Mouse (Mus musculus) hindbrain, embryonic 11.5 days (tissue): Measurements from ENCODE around the gene Cmss1. TPM values are rescaled to one million over a fixed set of nuclear protein-coding genes. Genes with fewer than 3 reads are reported as not detected.

Source experiments
- ATAC-seq: fragments of 200-750 bp; cut with Nextera tagmentation; 2 replicates; pipeline ENCODE4 v1.8.0; 2017; ENCODE audit warnings: mild to moderate bottlenecking, moderate TSS enrichment, moderate library complexity; ENCODE audit not compliant: low FRiP score
- DNase-seq: peaks from one replicate; pipeline ENCODE4 v3.0.0-alpha.2; 2015; ENCODE audit warnings: low spot score
- H3K27ac ChIP-seq: fragments of 300-500 bp; sonication (generic); 2 replicates; pipeline ENCODE4 v1.5.1; 2014; ENCODE audit warnings: mild to moderate bottlenecking, low read depth, low read length
- H3K27me3 ChIP-seq: fragments of 300-500 bp; sonication (generic); 2 replicates; pipeline ENCODE4 v1.6.1; 2014; ENCODE audit warnings: mild to moderate bottlenecking, low read length, moderate library complexity, mixed read lengths; ENCODE audit not compliant: control insufficient read depth, insufficient read depth
- H3K36me3 ChIP-seq: fragments of 300-500 bp; sonication (generic); 2 replicates; pipeline ENCODE4 v1.6.1; 2014; ENCODE audit warnings: mild to moderate bottlenecking, low read length, moderate library complexity, mixed read lengths; ENCODE audit not compliant: control insufficient read depth, insufficient read depth
- H3K4me1 ChIP-seq: fragments of 300-500 bp; sonication (generic); replicated peaks from 2 replicates; pipeline ENCODE4 v1.6.1; 2014; ENCODE audit warnings: low read length, mixed read lengths; ENCODE audit not compliant: control insufficient read depth, insufficient read depth
- H3K4me2 ChIP-seq: fragments of 300-500 bp; sonication (generic); replicated peaks from 2 replicates; pipeline ENCODE4 v1.6.1; 2014; ENCODE audit warnings: mild to moderate bottlenecking, low read depth, low read length
- H3K4me3 ChIP-seq: fragments of 300-500 bp; sonication (generic); 2 replicates; pipeline ENCODE4 v1.5.1; 2014; ENCODE audit warnings: low read depth, low read length
- H3K9ac ChIP-seq: fragments of 300-500 bp; sonication (generic); 2 replicates; pipeline ENCODE4 v1.6.1; 2014; ENCODE audit warnings: low read depth, low read length
- H3K9me3 ChIP-seq: fragments of 300-500 bp; sonication (generic); 2 replicates; pipeline ENCODE4 v1.6.1; 2016; ENCODE audit warnings: low read length; ENCODE audit not compliant: control insufficient read depth
- WGBS: fragments of 180-500 bp; shearing (Covaris S2); extraction: QIAGEN DNeasy Blood & Tissue Kit; methylation state at CpG from one replicate; pipeline ENCODE4 v1.1.7; 2014; 5-methylcytosine and 5-hydroxymethylcytosine counted together
- polyA plus RNA-seq: library from polyadenylated mRNA; unstranded; fragments of >200 nt; fragmentation: Nextera tagmentation; extraction: Ambion mirVana; gene quantifications from 2 replicates; pipeline ENCODE4 v1.2.1, GENCODE M21; 2014

Gene Cmss1
- polyA plus RNA-seq, 1 experiment from 2014 or later = 51.1 TPM

DNA sequence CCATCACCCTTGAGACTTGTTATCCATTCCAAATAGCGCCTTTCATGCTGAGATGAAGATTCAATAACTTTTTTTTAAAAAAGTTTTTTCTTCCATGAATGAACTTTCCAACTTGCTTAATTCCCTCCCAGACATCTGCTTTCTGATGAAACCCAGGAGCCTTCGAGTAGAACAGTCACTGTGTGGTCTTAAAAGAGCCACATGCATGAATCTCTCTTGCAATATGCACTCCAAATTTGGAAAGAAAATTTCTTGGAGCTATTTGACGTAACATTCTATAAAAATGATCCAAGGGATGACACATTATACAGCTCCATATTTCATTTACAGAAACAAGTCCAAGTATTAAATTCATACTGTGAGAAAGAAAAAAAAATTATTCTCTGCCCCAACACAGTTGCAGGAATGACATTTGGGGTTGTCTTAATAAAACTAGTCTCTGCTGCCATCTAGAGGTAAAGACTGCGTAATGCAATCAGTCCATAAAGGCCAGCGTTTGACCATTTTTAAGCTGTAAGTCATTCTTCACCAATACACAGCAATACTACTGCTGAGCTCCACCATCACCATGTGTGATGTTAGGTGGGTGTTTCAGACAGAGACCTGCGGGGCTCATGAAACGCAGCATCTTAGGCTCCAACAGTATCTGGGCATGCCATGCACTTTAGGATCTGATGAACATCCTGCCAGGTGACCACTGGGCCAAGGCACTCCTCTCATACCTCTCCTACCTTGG lies 13.1 kb downstream of the Cmss1 start:
- Histone ChIP-seq H3K27ac (no peak overlapping the region), H3K27me3 (no peaks in the 10 kb centered on the region), H3K4me1 (no peaks in the 10 kb centered on the region), H3K9me3 (no peaks in the 10 kb centered on the region), H3K9ac (no peak overlapping the region), H3K4me2 (no peak overlapping the region), H3K4me3 (no peak overlapping the region), H3K36me3 (no peaks in the 10 kb centered on the region)
- peak; percentile 51; the same call in 1 of the 2 replicates for ATAC-seq
- 45% methylated on average over 7 of the region's 7 CpGs for WGBS
- DNase-seq = peak; percentile 73

DNA sequence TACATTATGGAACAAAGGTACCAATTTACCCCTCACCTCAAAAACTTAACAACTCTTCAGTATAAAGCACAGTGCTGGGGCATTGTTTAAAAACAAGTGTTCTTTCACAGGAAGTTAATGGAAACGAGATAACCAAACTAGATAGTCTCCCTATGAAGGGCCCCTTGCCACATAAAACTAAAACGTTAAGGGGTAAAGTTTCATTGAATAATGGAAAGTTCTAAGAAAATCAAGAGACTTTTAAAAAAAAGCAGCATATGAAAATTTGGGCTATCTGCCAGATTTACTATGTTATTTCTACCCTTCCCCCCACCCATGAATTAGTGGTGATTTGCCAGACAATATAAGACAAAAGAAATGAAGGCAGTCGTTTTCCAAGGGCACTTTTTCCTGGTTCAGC lies 21.5 kb downstream of the Cmss1 start:
- Histone ChIP-seq H3K4me1 (no peaks in the 10 kb centered on the region), H3K9me3 (no peaks in the 10 kb centered on the region), H3K4me2 (no peak overlapping the region), H3K27me3 (no peaks in the 10 kb centered on the region), H3K27ac (no peak overlapping the region), H3K9ac (no peak overlapping the region), H3K4me3 (no peak overlapping the region), H3K36me3 (no peaks in the 10 kb centered on the region)
- ATAC-seq (no peak), DNase-seq (no peak)
- WGBS = 75% methylated on average over 3 of the region's 3 CpGs

DNA sequence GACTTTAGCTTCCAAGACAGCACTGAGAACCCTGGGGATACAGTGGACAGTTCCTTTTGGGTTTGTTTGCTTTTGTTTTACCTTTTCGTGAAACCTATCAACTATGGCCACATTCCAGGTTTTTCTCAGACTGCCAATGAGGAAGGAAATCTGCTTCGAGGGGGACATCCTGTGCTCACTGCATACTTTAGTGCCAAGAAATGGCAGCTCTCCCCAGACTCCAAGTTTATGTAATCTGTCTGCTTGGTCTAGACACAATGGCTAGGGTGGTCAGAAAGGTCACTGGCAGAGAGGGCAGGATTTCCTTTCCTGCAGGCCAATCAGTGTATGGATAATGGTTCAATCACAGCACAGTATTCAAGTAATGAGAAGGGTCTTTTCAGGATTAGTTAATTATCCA lies 24.7 kb downstream of the Cmss1 start:
- Histone ChIP-seq H3K4me2 (no peak overlapping the region), H3K27ac (no peak overlapping the region), H3K9me3 (no peaks in the 10 kb centered on the region), H3K4me1 (no peaks in the 10 kb centered on the region), H3K36me3 (no peaks in the 10 kb centered on the region), H3K4me3 (no peak overlapping the region), H3K9ac (no peak overlapping the region), H3K27me3 (no peaks in the 10 kb centered on the region)
- ATAC-seq (no peak), DNase-seq (no peak)
- 87% methylated on average over 2 of the region's 2 CpGs for WGBS

DNA sequence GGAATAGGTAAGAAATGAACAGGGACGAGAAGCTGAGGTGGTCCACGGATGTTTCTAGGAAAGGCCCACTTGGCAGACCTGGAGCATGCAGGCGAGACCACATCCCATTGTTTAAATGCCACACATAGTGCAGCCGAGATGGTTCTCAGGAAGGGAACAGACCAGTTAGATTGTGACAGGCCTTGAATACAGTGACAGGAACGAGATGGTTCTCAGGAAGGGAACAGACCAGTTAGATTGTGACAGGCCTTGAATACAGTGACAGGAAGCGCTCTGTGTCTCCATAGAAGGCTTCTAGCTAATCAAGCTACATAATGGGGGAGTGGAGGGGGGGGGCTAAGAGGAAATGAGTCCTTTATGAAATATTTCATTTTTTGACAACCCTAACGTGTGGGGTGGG lies 26.6 kb downstream of the Cmss1 start:
- DNase-seq (no peak), ATAC-seq (no peak)
- WGBS = 80% methylated on average over 7 of the region's 7 CpGs
- Histone ChIP-seq H3K36me3 (no peaks in the 10 kb centered on the region), H3K9ac (no peak overlapping the region), H3K9me3 (no peaks in the 10 kb centered on the region), H3K4me3 (no peak overlapping the region), H3K4me1 (no peaks in the 10 kb centered on the region), H3K27me3 (no peaks in the 10 kb centered on the region), H3K4me2 (no peak overlapping the region), H3K27ac (no peak overlapping the region)

DNA sequence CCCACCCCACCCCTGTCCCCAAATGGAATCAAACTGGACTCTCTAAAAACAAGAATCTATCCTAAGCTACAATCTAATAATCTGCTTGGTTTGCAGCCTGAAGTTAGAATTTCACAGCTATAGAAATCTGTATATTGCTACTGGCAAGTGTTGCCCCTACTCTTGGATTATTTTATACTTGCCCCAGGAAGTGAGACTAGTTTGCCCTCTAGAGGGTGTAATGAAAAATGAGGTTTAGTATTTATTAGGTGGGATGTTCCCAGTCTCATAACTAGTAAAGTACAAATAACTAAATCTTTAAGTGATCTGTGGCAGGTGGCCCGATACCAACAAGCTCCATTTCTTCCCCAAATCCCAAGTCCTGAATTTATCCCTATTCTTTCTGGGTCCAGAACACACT lies 29.1 kb downstream of the Cmss1 start:
- H3K27ac ChIP-seq = no peak overlapping the region
- no peaks in the 10 kb centered on the region for H3K27me3 ChIP-seq
- H3K4me2 ChIP-seq = no peak overlapping the region
- WGBS = 85% methylated on average over 1 of the region's 1 CpGs
- H3K4me1 ChIP-seq = no peaks in the 10 kb centered on the region
- DNase-seq (no peak), ATAC-seq (no peak)
- no peak overlapping the region for H3K4me3 ChIP-seq
- H3K36me3 ChIP-seq = no peaks in the 10 kb centered on the region
- H3K9me3 ChIP-seq = no peaks in the 10 kb centered on the region
- H3K9ac ChIP-seq = no peak overlapping the region

DNA sequence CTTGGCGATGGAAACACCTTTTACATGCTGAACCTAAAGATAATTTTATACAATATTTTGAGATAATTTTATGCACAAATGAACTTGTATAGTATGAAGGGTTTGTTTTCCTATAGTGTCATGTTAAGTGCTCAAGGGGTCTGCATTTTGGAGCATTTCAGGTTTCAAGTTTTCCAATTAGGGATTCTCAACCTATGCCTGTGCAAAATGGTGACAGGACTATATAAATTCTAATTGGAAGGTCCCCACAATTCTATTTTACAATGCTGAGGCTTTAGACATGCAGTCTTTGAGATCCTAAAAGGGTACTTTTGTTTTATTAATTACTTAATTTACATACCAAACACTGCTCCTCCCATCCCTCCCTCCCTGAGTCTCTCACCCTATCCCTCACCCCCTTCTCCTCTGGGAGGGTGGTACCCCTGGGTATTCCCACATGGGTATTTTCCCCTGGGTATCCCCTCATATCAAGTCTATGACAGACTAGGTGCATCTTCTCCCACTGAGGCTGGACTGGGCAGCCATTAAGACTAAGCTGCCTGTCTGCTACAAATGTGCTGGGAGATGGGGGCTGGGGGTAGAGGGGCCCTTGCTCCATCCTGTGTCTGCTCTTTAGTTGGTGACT lies 30.8 kb downstream of the Cmss1 start:
- ATAC-seq (no peak), DNase-seq (no peak)
- Histone ChIP-seq H3K4me3 (no peak overlapping the region), H3K27me3 (no peaks in the 10 kb centered on the region), H3K9me3 (no peaks in the 10 kb centered on the region), H3K27ac (no peak overlapping the region), H3K4me1 (no peaks in the 10 kb centered on the region), H3K36me3 (no peaks in the 10 kb centered on the region), H3K9ac (no peak overlapping the region), H3K4me2 (no peak overlapping the region)
- WGBS = 94% methylated on average over 1 of the region's 1 CpGs

DNA sequence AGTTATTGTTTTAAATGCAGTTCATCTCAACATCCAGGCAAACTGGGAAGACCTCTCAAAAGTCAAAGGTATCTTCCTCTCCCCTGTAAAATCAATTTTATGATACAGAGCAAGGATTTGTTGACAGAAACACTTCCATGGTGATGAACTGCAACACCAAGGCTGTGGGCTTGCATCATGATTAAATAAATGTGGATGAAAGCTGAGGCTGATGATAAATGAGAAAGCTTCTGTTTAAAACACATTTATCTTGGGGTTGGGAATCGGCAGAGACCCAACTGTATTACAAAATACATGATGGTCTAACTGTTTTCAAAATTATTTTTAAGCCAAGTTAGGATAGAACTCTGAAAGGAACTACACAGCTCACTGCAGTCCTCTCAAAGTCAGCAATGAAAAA lies 32.8 kb downstream of the Cmss1 start:
- ATAC-seq (no peak), DNase-seq (no peak)

DNA sequence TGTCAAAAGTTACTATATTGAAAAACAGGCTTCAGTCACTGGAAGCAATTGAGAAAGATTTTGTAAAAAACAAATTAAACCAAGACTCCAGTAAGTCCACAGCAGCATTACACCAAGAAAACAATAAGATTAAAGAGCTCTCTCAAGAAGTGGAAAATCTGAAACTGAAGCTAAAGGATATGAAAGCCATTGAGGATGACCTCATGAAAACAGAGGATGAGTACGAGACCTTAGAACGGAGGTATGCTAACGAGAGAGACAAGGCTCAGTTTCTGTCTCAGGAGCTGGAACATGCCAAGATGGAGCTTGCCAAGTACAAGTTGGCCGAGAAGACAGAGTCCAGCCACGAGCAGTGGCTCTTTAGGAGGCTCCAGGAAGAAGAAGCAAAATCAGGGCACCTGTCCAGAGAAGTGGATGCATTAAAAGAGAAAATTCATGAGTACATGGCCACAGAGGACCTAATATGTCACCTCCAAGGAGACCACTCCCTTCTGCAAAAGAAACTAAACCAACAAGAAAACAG lies 35.8 kb downstream of the Cmss1 start:
- H3K9ac ChIP-seq = no peak overlapping the region
- ATAC-seq = no peak
- no peak for DNase-seq
- H3K4me2 ChIP-seq = no peak overlapping the region
- no peak overlapping the region for H3K4me3 ChIP-seq
- no peaks in the 10 kb centered on the region for H3K27me3 ChIP-seq
- H3K4me1 ChIP-seq = no peaks in the 10 kb centered on the region
- H3K27ac ChIP-seq = no peak overlapping the region
- 96% methylated on average over 5 of the region's 5 CpGs for WGBS
- H3K9me3 ChIP-seq = no peaks in the 10 kb centered on the region
- no peaks in the 10 kb centered on the region for H3K36me3 ChIP-seq

More for the DNA sequence above, 32.8 kb downstream of the Cmss1 start:
- Histone ChIP-seq H3K27me3 (no peaks in the 10 kb centered on the region), H3K9ac (no peak overlapping the region), H3K4me3 (no peak overlapping the region), H3K9me3 (no peaks in the 10 kb centered on the region), H3K27ac (no peak overlapping the region), H3K4me1 (no peaks in the 10 kb centered on the region), H3K36me3 (no peaks in the 10 kb centered on the region), H3K4me2 (no peak overlapping the region)
- 88% methylated on average over 1 of the region's 1 CpGs for WGBS
